ENCODE assay signal across 26 mouse cellular contexts in genomic region chr12:117840705-117841104, GRCm38 (mm10). TPM values are rescaled to one million over a fixed set of nuclear protein-coding genes. Genes with fewer than 3 reads are reported as not detected.
"Had no signal": no experiment of that assay in that cellular context is flagged by ENCODE, and none has a peak within 500 bp of the region (broad histone marks: within the 10 kb centered on the region; RNA-seq: fewer than 3 reads in every experiment).

No protein-coding gene starts in this region.

- ATAC-seq: forebrain, embryonic 13.5 days; forebrain, embryonic 14.5 days; forebrain, embryonic 15.5 days; forebrain, embryonic 16.5 days; forebrain, postnatal 0 days had no signal

- H3K9me3 ChIP-seq: embryonic facial prominence, embryonic 10.5 days; embryonic facial prominence, embryonic 12.5 days; embryonic facial prominence, embryonic 13.5 days; embryonic facial prominence, embryonic 15.5 days; forebrain, embryonic 10.5 days; forebrain, embryonic 12.5 days; forebrain, embryonic 13.5 days; forebrain, embryonic 15.5 days; heart, embryonic 10.5 days had no signal

- H3K27me3 ChIP-seq: embryonic facial prominence, embryonic 12.5 days; embryonic facial prominence, embryonic 13.5 days; embryonic facial prominence, embryonic 15.5 days had no signal

- H3K36me3 ChIP-seq: embryonic facial prominence, embryonic 10.5 days; embryonic facial prominence, embryonic 12.5 days; embryonic facial prominence, embryonic 13.5 days; embryonic facial prominence, embryonic 15.5 days; forebrain, embryonic 10.5 days; forebrain, embryonic 12.5 days; forebrain, embryonic 15.5 days; heart, embryonic 10.5 days had no signal

- DNase-seq: cerebellum, adult 9-11 months; cerebellum, postnatal 10 days; cerebellum, postnatal 14 days; cerebellum, postnatal 25 days; cerebellum, postnatal 36 days; embryo, embryonic 11 days; forebrain, postnatal 0 days; gastrocnemius, adult 2 months; gastrocnemius, postnatal 10 days; gastrocnemius, postnatal 14 days; gastrocnemius, postnatal 25 days; gastrocnemius, postnatal 36 days; heart, adult 18-20 months; heart, adult 2 months had no signal

- H3K27ac ChIP-seq: embryonic facial prominence, embryonic 10.5 days; embryonic facial prominence, embryonic 12.5 days; embryonic facial prominence, embryonic 13.5 days; embryonic facial prominence, embryonic 15.5 days; forebrain, embryonic 10.5 days; forebrain, embryonic 12.5 days; forebrain, embryonic 13.5 days; forebrain, embryonic 15.5 days; gastrocnemius, adult 2 months; heart, adult 2 months; heart, embryonic 10.5 days had no signal

- H3K9ac ChIP-seq: embryonic facial prominence, embryonic 12.5 days; embryonic facial prominence, embryonic 13.5 days; embryonic facial prominence, embryonic 15.5 days; forebrain, embryonic 12.5 days; forebrain, embryonic 13.5 days; forebrain, embryonic 15.5 days; forebrain, postnatal 0 days had no signal

- H3K4me3 ChIP-seq: embryonic facial prominence, embryonic 10.5 days; embryonic facial prominence, embryonic 12.5 days; embryonic facial prominence, embryonic 13.5 days; embryonic facial prominence, embryonic 15.5 days; erythroblast, embryonic 14.5 days; forebrain, embryonic 10.5 days; forebrain, embryonic 12.5 days; forebrain, embryonic 13.5 days; forebrain, embryonic 15.5 days; gastrocnemius, adult 2 months; heart, adult 2 months; heart, embryonic 10.5 days had no signal

RNA-seq across cellular contexts. Expression of gene Cdca7l, which starts 36.6 kb away (rescaled TPM):
- total RNA-seq: gastrocnemius, adult 2 months had no signal
